Mouse (Mus musculus) 3134 (cell line): ENCODE results near the gene Chka.

ENCODE experiments used
- DNase-seq: peaks from one replicate; pipeline ENCODE4 v3.0.0-alpha.2; 2011; ENCODE audit warnings: low spot score; ENCODE audit not compliant: insufficient read length; ENCODE audit errors: extremely low read depth

Chka gene

GRCm38 (mm10) chr19:3935896-3936850, 84.6 kb downstream of the Chka start:
- DNase-seq: no peak

GRCm38 (mm10) chr19:3942315-3942714, 90.7 kb downstream of the Chka start:
- no peak for DNase-seq

DNA sequence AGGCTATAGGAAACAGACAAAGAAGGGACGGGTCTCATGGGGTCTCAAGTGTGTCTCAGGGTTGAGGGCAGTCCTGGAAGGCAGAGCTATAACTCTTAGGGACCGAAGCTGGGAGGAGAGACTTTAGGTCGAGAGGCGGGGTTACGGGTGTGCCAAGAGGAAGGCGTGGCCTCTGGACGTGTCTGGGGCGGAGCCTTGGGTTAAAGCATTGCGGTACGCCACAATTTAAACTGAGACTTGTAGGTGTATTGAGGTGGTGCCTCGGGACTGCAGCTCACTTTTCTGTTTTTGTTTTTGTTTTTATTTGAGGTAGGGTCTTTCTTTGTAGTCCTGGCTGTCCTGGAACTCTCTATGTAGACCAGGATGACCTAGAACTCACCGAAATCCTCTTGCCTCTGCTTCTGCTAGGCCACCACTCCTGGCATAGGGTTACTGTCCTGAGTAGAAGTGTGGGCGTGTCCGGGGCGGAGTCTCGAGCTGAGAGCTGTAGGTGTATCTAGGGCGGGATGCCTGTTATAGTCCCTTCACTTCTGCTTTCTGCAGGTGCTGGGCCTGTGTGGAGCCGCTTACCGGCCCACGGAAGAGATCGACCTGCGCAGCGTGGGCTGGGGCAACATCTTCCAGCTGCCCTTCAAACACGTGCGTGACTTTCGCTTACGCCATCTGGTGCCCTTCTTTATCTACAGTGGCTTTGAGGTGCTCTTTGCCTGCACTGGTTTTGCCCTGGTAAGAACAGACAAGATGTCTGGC, 91.6 kb downstream of the Chka start:
- DNase-seq: no peak
